ENCODE assay signal across 8 mouse cellular contexts in the genomic region with DNA sequence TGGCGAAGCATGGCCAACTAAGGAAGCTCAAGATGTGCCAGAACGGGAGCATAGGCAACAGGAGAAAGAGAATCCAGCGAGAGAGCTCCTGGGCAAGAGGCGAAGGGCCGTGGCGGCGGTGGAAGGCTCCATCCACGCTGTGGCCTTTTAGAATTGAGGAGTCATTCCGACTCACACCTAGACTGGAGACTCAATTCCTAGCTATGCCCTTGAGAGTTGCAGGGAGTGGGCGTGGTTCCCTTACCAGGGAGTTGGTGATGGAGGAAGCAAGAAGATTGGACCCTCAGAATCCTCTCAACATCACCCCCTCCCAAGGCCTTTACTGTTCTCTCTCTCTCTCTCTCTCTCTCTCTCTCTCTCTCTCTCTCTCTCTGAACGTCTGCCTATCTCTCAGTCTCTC. TPM values are rescaled to one million over a fixed set of nuclear protein-coding genes. Genes with fewer than 3 reads are reported as not detected.
DNase-seq lines count a peak whose midpoint lies in the region; ATAC-seq and TF ChIP-seq lines count a peak whose summit lies in the region.

No protein-coding gene starts in this region.

- intact Hi-C loops in heart, postnatal 14 days (cut with DNase I), result no loop called here

- no peaks in the 10 kb centered on the region for H3K9me3 ChIP-seq in heart, embryonic 12.5 days (replicated peaks)
- no peaks in the 10 kb centered on the region for H3K9me3 ChIP-seq in E14TG2a.4 (ENCODE audit: low read length)
- H3K9me3 ChIP-seq in intestine, postnatal 0 days (ENCODE audit: control insufficient read depth), result no peaks in the 10 kb centered on the region

- H3K36me3 ChIP-seq in heart, embryonic 12.5 days, result peaks cover 30% of the 10 kb centered on the region
- H3K36me3 ChIP-seq in E14TG2a.4 (ENCODE audit: insufficient read depth, low read length), result peaks cover 36% of the 10 kb centered on the region
- H3K36me3 ChIP-seq in intestine, postnatal 0 days (ENCODE audit: control insufficient read depth, insufficient read depth), result peaks cover 19% of the 10 kb centered on the region; the same call in 1 of the 2 replicates

- peaks cover 21% of the 10 kb centered on the region for H3K4me1 ChIP-seq in heart, embryonic 12.5 days (replicated peaks)
- peaks cover 52% of the 10 kb centered on the region for H3K4me1 ChIP-seq in E14TG2a.4 (replicated peaks; ENCODE audit: low read depth, low read length)
- H3K4me1 ChIP-seq in intestine, postnatal 0 days (replicated peaks; ENCODE audit: control insufficient read depth, insufficient read depth, low read length), result no peaks in the 10 kb centered on the region; the same call in 1 of the 2 replicates
- peaks cover 26% of the 10 kb centered on the region for H3K4me1 ChIP-seq in olfactory bulb, adult 2 months (ENCODE audit: control insufficient read depth, insufficient read depth, low read length)

- no peak for TF ChIP-seq POLR2A in olfactory bulb, adult 2 months (IDR thresholded peaks at IDR 0.05; ENCODE audit: insufficient read depth, low read depth, low read length)

- peak overlapping the region; percentile 78 for H3K4me3 ChIP-seq in heart, embryonic 12.5 days
- H3K4me3 ChIP-seq in E14TG2a.4 (replicated peaks; ENCODE audit: low read length), result peak overlapping the region; percentile 93
- H3K4me3 ChIP-seq in intestine, postnatal 0 days (ENCODE audit: low read depth, low read length), result peak overlapping the region; percentile 85
- H3K4me3 ChIP-seq in olfactory bulb, adult 2 months (ENCODE audit: insufficient read depth, low read depth, low read length), result peak overlapping the region; percentile 82

- peaks cover 3% of the 10 kb centered on the region; the same call in 1 of the 2 replicates for H3K27me3 ChIP-seq in heart, embryonic 12.5 days (replicated peaks)
- H3K27me3 ChIP-seq in E14TG2a.4 (ENCODE audit: insufficient read depth, low read length), result no peaks in the 10 kb centered on the region
- H3K27me3 ChIP-seq in intestine, postnatal 0 days (replicated peaks; ENCODE audit: control insufficient read depth, insufficient read depth, low read length), result no peaks in the 10 kb centered on the region

- no peak for DNase-seq in heart, postnatal 14 days
- DNase-seq in embryo, embryonic 9.5 days (ENCODE audit: extremely low spot score), result peak; percentile 10
- DNase-seq in right cerebral cortex, postnatal 10 days (ENCODE audit: low spot score in 2 of 2), result no peak
- DNase-seq in layer of hippocampus, adult 18-20 months (ENCODE audit: low spot score in 2 of 2), result no peak

- peak overlapping the region; percentile 55 for H3K27ac ChIP-seq in heart, embryonic 12.5 days (ENCODE audit: poor library complexity, severe bottlenecking)
- peak overlapping the region; percentile 68; the same call in 1 of the 2 replicates for H3K27ac ChIP-seq in intestine, postnatal 0 days (ENCODE audit: low read depth, low read length)
- H3K27ac ChIP-seq in olfactory bulb, adult 2 months (ENCODE audit: insufficient read depth, low read depth, low read length), result no peak overlapping the region

- H3K4me2 ChIP-seq in heart, embryonic 12.5 days, result peak overlapping the region; percentile 92
- peak overlapping the region; percentile 91 for H3K4me2 ChIP-seq in intestine, postnatal 0 days (replicated peaks; ENCODE audit: low read depth)

- TF ChIP-seq CTCF in E14TG2a.4 (conservative IDR thresholded peaks at IDR 0.05; ENCODE audit: low read length), result no peak
- no peak for TF ChIP-seq CTCF in intestine, postnatal 0 days (IDR thresholded peaks at IDR 0.05; ENCODE audit: low read depth)
- no peak for TF ChIP-seq CTCF in olfactory bulb, adult 2 months (IDR thresholded peaks at IDR 0.05; ENCODE audit: insufficient read depth, low read depth, low read length)

- 10% methylated on average over 11 of the region's 11 CpGs for WGBS in heart, embryonic 12.5 days
- 5% methylated on average over 11 of the region's 11 CpGs for WGBS in intestine, postnatal 0 days
- 3% methylated on average over 11 of the region's 11 CpGs for WGBS in olfactory bulb, adult 2 months

- ATAC-seq in heart, embryonic 12.5 days (ENCODE audit: insufficient number of reproducible peaks, low FRiP score), result no peak
- ATAC-seq in intestine, postnatal 0 days, result no peak

- peak overlapping the region; percentile 82 for H3K9ac ChIP-seq in heart, embryonic 12.5 days
- H3K9ac ChIP-seq in intestine, postnatal 0 days (ENCODE audit: low read depth, low read length), result peak overlapping the region; percentile 69

RNA-seq across cellular contexts. Expression of a gene that starts 0.7 kb away (rescaled TPM):
- 18.4 and 25.8 TPM in 2 replicates for polyA plus RNA-seq in heart, embryonic 12.5 days (2016; fragmentation: Nextera tagmentation; extraction: Ambion mirVana)
- 1 to 10 TPM; 7.8 to 8.1 TPM for total RNA-seq in heart, postnatal 14 days (2021)
- 12.7 and 14.2 TPM in 2 replicates for polyA plus RNA-seq in intestine, postnatal 0 days (2015; fragmentation: Nextera tagmentation; extraction: Ambion mirVana)
- not detected in 2 replicates for polyA plus RNA-seq in olfactory bulb, adult 2 months (2012; ENCODE audit: insufficient read depth, insufficient read length, low replicate concordance, missing spikeins)
- 10 to 100 TPM; 45.1 to 46.3 TPM for total RNA-seq in layer of hippocampus, adult 18-20 months (2021)

RNA-seq across cellular contexts. Expression of a gene that starts 26.7 kb away (rescaled TPM):
- polyA plus RNA-seq in heart, embryonic 12.5 days (2016; fragmentation: Nextera tagmentation; extraction: Ambion mirVana), result not detected in 2 replicates
- under 1 TPM in 1 of 2 experiments, not detected in 1; 0.31 TPM for total RNA-seq in heart, postnatal 14 days (2021)
- polyA plus RNA-seq in intestine, postnatal 0 days (2015; fragmentation: Nextera tagmentation; extraction: Ambion mirVana), result not detected in 2 replicates
- not detected in 2 replicates for polyA plus RNA-seq in olfactory bulb, adult 2 months (2012; ENCODE audit: insufficient read depth, insufficient read length, low replicate concordance, missing spikeins)
- 1 to 10 TPM; 1.7 to 1.8 TPM for total RNA-seq in layer of hippocampus, adult 18-20 months (2021)
